Mouse (Mus musculus) CH12.LX (cell line): Measurements from ENCODE around the gene Klhl26.

Source experiments
- BHLHE40 ChIP-seq: IDR thresholded peaks from 2 replicates; pipeline ENCODE4 v1.6.1; 2011; ENCODE audit warnings: mild to moderate bottlenecking, low read depth, low read length, improper control_type of control experiment
- CHD1 ChIP-seq: IDR thresholded peaks from 2 replicates; pipeline ENCODE4 v1.6.1; 2012; ENCODE audit warnings: low read depth, low read length, improper control_type of control experiment, inconsistent platforms
- CTCF ChIP-seq, 2 experiments: IDR thresholded peaks in 1 of 2; conservative IDR thresholded peaks in 1 of 2; 2 replicates each; pipeline ENCODE4 v1.5.1; 2011 to 2012; ENCODE audit warnings: low read depth in 2 of 2, low read length in 2 of 2, improper control_type of control experiment in 1 of 2, inconsistent platforms in 1 of 2, mild to moderate bottlenecking in 1 of 2, moderate library complexity in 1 of 2
- E2F4 ChIP-seq: IDR thresholded peaks from 2 replicates; pipeline ENCODE4 v1.6.1; 2011; ENCODE audit warnings: low read depth, low read length, improper control_type of control experiment; ENCODE audit not compliant: insufficient replicate concordance
- ETS1 ChIP-seq: conservative IDR thresholded peaks from 2 replicates; pipeline ENCODE4 v1.6.1; 2012; ENCODE audit warnings: low read depth, mild to moderate bottlenecking, inconsistent platforms, low read length, improper control_type of control experiment, moderate library complexity
- HCFC1 ChIP-seq: IDR thresholded peaks from 2 replicates; pipeline ENCODE4 v1.6.1; 2012; ENCODE audit warnings: low read depth, mild to moderate bottlenecking, inconsistent platforms, low read length, improper control_type of control experiment
- MAX ChIP-seq: IDR thresholded peaks from 2 replicates; pipeline ENCODE4 v1.6.1; 2011; ENCODE audit warnings: low read length, improper control_type of control experiment
- MEF2A ChIP-seq: IDR thresholded peaks from 2 replicates; pipeline ENCODE4 v1.6.1; 2014; ENCODE audit warnings: low read depth, mild to moderate bottlenecking, inconsistent platforms, low read length, improper control_type of control experiment, borderline replicate concordance
- NRF1 ChIP-seq: IDR thresholded peaks from 2 replicates; pipeline ENCODE4 v1.6.1; 2014; ENCODE audit warnings: low read depth, mild to moderate bottlenecking, inconsistent platforms, low read length, improper control_type of control experiment, moderate library complexity
- TBP ChIP-seq: conservative IDR thresholded peaks from 2 replicates; pipeline ENCODE4 v1.6.1; 2011; ENCODE audit warnings: low read depth, low read length, improper control_type of control experiment
- USF1 ChIP-seq: IDR thresholded peaks from 2 replicates; pipeline ENCODE4 v1.6.1; 2014; ENCODE audit warnings: low read depth, mild to moderate bottlenecking, inconsistent platforms, low read length, improper control_type of control experiment
- USF2 ChIP-seq: conservative IDR thresholded peaks from 2 replicates; pipeline ENCODE4 v1.6.1; 2011; ENCODE audit warnings: low read depth, low read length, improper control_type of control experiment
- ZKSCAN1 ChIP-seq: IDR thresholded peaks from 2 replicates; pipeline ENCODE4 v1.6.1; 2012; ENCODE audit warnings: low read depth, inconsistent platforms, low read length, improper control_type of control experiment, borderline replicate concordance

DNA sequence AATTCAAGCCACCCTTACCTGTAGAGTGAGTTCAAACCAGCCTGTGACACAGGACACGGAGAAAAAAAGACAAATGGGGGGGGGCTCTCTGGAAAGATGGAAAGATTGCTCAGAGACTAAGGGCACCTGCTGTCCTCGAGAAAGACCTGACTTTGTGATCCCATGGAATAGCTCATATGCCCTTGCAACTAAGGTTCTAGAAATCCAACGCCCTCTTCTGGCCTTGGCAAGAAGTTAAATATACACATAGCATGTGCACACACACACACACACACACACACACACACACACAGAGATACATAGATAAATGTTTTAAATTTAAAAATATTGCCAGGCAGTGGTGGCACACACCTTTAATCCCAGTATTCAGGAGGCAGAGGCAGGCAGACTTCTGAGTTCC, 36.5 kb downstream of the Klhl26 start:
- TF ChIP-seq CTCF (conservative IDR thresholded peaks at IDR 0.05 in 1 of 2, IDR thresholded peaks at IDR 0.05 in 1 of 2; ENCODE audit: low read depth in 2 of 2, low read length in 2 of 2): no peak
- TF ChIP-seq MEF2A: no peak
- no peak for TF ChIP-seq TBP
- no peak for TF ChIP-seq ZKSCAN1
- no peak for TF ChIP-seq E2F4
- no peak; the same call in 1 of the 2 replicates for TF ChIP-seq NRF1
- no peak for TF ChIP-seq USF1
- TF ChIP-seq USF2: no peak
- TF ChIP-seq HCFC1: no peak
- no peak for TF ChIP-seq ETS1
- no peak for TF ChIP-seq CHD1
- TF ChIP-seq BHLHE40: no peak
- no peak for TF ChIP-seq MAX
